Mouse (Mus musculus) embryonic facial prominence, embryonic 10.5 days (tissue): ENCODE measurements at regions not wholly inside any gene's neighbourhood (a gene's known extent, or its start where the extent isn't known, plus 50 kb on each side); places are given as distances from the start of the nearest gene placed in this dataset.

ENCODE experiments used
- DNase-seq: peaks from one replicate; pipeline ENCODE4 v3.0.0-alpha.2; 2017; ENCODE audit warnings: low spot score
- H3K27ac ChIP-seq: fragments of 300-500 bp; sonication (generic); replicated peaks from 2 replicates; pipeline ENCODE4 v1.5.1; 2016; ENCODE audit warnings: mild to moderate bottlenecking
- H3K27me3 ChIP-seq: fragments of 300-500 bp; sonication (generic); replicated peaks from 2 replicates; pipeline ENCODE4 v1.6.1; 2016; ENCODE audit warnings: low read depth, mild to moderate bottlenecking; ENCODE audit not compliant: poor library complexity, severe bottlenecking
- H3K36me3 ChIP-seq: fragments of 300-500 bp; sonication (generic); replicated peaks from 2 replicates; pipeline ENCODE4 v1.6.1; 2016; ENCODE audit warnings: mild to moderate bottlenecking, moderate library complexity
- H3K4me1 ChIP-seq: fragments of 300-500 bp; sonication (generic); 2 replicates; pipeline ENCODE4 v1.6.1; 2016
- H3K4me3 ChIP-seq: fragments of 300-500 bp; sonication (generic); 2 replicates; pipeline ENCODE4 v1.5.1; 2016; ENCODE audit warnings: mild to moderate bottlenecking, moderate library complexity
- H3K9me3 ChIP-seq: fragments of 300-500 bp; sonication (generic); 2 replicates; pipeline ENCODE4 v1.6.1; 2016; ENCODE audit warnings: mild to moderate bottlenecking
- WGBS: fragments of 180-500 bp; shearing (Covaris S2); methylation state at CpG from one replicate; pipeline ENCODE4 v1.1.7; 2016; 5-methylcytosine and 5-hydroxymethylcytosine counted together

GRCm38 (mm10) chr8:26672486-26673395 lies 304.4 kb upstream of the Zfp703 start:
- no peaks in the 10 kb centered on the region for H3K9me3 ChIP-seq
- WGBS, result 16% methylated on average over 9 of the region's 9 CpGs
- peak overlapping the region; percentile 8; the same call in 1 of the 2 replicates for H3K4me3 ChIP-seq
- peak overlapping the region; percentile 71 for H3K27ac ChIP-seq
- DNase-seq, result peak; percentile 84
- peaks cover 53% of the 10 kb centered on the region for H3K4me1 ChIP-seq
- no peaks in the 10 kb centered on the region for H3K27me3 ChIP-seq
- H3K36me3 ChIP-seq, result no peaks in the 10 kb centered on the region

GRCm38 (mm10) chr8:26677584-26678138 lies 299.5 kb upstream of the Zfp703 start:
- H3K9me3 ChIP-seq, result no peaks in the 10 kb centered on the region
- peak overlapping the region; percentile 31; the same call in 1 of the 2 replicates for H3K27ac ChIP-seq
- H3K4me1 ChIP-seq, result peaks cover 57% of the 10 kb centered on the region
- H3K36me3 ChIP-seq, result no peaks in the 10 kb centered on the region
- H3K27me3 ChIP-seq, result peaks cover 9% of the 10 kb centered on the region; the same call in 1 of the 2 replicates
- peak; percentile 47 for DNase-seq
- H3K4me3 ChIP-seq, result peak overlapping the region; percentile 14; the same call in 1 of the 2 replicates
- WGBS, result 55% methylated on average over 18 of the region's 18 CpGs

GRCm38 (mm10) chr8:26680891-26681381 lies 296.2 kb upstream of the Zfp703 start:
- peaks cover 33% of the 10 kb centered on the region for H3K4me1 ChIP-seq
- 75% methylated on average over 11 of the region's 11 CpGs for WGBS
- H3K36me3 ChIP-seq, result no peaks in the 10 kb centered on the region
- DNase-seq, result no peak
- peaks cover 9% of the 10 kb centered on the region; the same call in 1 of the 2 replicates for H3K27me3 ChIP-seq
- no peaks in the 10 kb centered on the region for H3K9me3 ChIP-seq
- no peak overlapping the region for H3K4me3 ChIP-seq
- H3K27ac ChIP-seq, result 0 out of 2 replicates have a peak overlapping the region, but pooled peaks have one; percentile 7

- H3K4me1 ChIP-seq, result peaks cover 29% of the 10 kb centered on the region
- H3K4me3 ChIP-seq, result no peak overlapping the region
- no peaks in the 10 kb centered on the region for H3K36me3 ChIP-seq
- H3K27me3 ChIP-seq, result no peaks in the 10 kb centered on the region
- H3K9me3 ChIP-seq, result no peaks in the 10 kb centered on the region
- no peak overlapping the region for H3K27ac ChIP-seq
- DNase-seq, result peak; percentile 44
Measured at GRCm38 (mm10) chr8:26687146-26687545, 290.0 kb upstream of the Zfp703 start.

- no peaks in the 10 kb centered on the region for H3K36me3 ChIP-seq
- no peak overlapping the region for H3K27ac ChIP-seq
- H3K9me3 ChIP-seq, result no peaks in the 10 kb centered on the region
- DNase-seq, result no peak
- peaks cover 29% of the 10 kb centered on the region for H3K4me1 ChIP-seq
- no peak overlapping the region for H3K4me3 ChIP-seq
- H3K27me3 ChIP-seq, result no peaks in the 10 kb centered on the region
- 77% methylated on average over 4 of the region's 4 CpGs for WGBS
Measured at GRCm38 (mm10) chr8:26688035-26688434, 289.1 kb upstream of the Zfp703 start.

- H3K27ac ChIP-seq, result no peak overlapping the region
- H3K4me1 ChIP-seq, result peaks cover 29% of the 10 kb centered on the region
- WGBS, result 88% methylated on average over 5 of the region's 5 CpGs
- H3K36me3 ChIP-seq, result no peaks in the 10 kb centered on the region
- H3K4me3 ChIP-seq, result no peak overlapping the region
- H3K9me3 ChIP-seq, result no peaks in the 10 kb centered on the region
- H3K27me3 ChIP-seq, result no peaks in the 10 kb centered on the region; the same call in 1 of the 2 replicates
- DNase-seq, result no peak
Measured at GRCm38 (mm10) chr8:26688745-26689478, 288.2 kb upstream of the Zfp703 start.

GRCm38 (mm10) chr8:26689479-26690177 lies 287.5 kb upstream of the Zfp703 start:
- H3K9me3 ChIP-seq, result no peaks in the 10 kb centered on the region
- no peaks in the 10 kb centered on the region; the same call in 1 of the 2 replicates for H3K27me3 ChIP-seq
- no peak overlapping the region for H3K27ac ChIP-seq
- no peaks in the 10 kb centered on the region for H3K36me3 ChIP-seq
- no peak for DNase-seq
- peaks cover 29% of the 10 kb centered on the region for H3K4me1 ChIP-seq
- H3K4me3 ChIP-seq, result no peak overlapping the region
- WGBS, result 67% methylated on average over 10 of the region's 10 CpGs

- no peaks in the 10 kb centered on the region; the same call in 1 of the 2 replicates for H3K27me3 ChIP-seq
- peaks cover 29% of the 10 kb centered on the region for H3K4me1 ChIP-seq
- DNase-seq, result no peak
- no peaks in the 10 kb centered on the region for H3K9me3 ChIP-seq
- no peak overlapping the region for H3K27ac ChIP-seq
- H3K36me3 ChIP-seq, result no peaks in the 10 kb centered on the region
- 78% methylated on average over 6 of the region's 6 CpGs for WGBS
- no peak overlapping the region for H3K4me3 ChIP-seq
Measured at GRCm38 (mm10) chr8:26690178-26690735, 286.9 kb upstream of the Zfp703 start.

- Histone ChIP-seq H3K27ac (no peak overlapping the region), H3K4me3 (no peak overlapping the region), H3K27me3 (no peaks in the 10 kb centered on the region; the same call in 1 of the 2 replicates), H3K4me1 (peaks cover 3% of the 10 kb centered on the region; the same call in 1 of the 2 replicates), H3K9me3 (no peaks in the 10 kb centered on the region), H3K36me3 (no peaks in the 10 kb centered on the region)
- WGBS, result 92% methylated on average over 1 of the region's 4 CpGs
- no peak for DNase-seq
Measured at GRCm38 (mm10) chr8:26697579-26698084, 279.5 kb upstream of the Zfp703 start.

GRCm38 (mm10) chr8:26698580-26698979 lies 278.5 kb upstream of the Zfp703 start:
- no peaks in the 10 kb centered on the region for H3K9me3 ChIP-seq
- 69% methylated on average over 7 of the region's 7 CpGs for WGBS

GRCm38 (mm10) chr8:26706048-26706767 lies 270.9 kb upstream of the Zfp703 start:
- WGBS, result 68% methylated on average over 9 of the region's 9 CpGs
- no peak overlapping the region for H3K27ac ChIP-seq
- no peaks in the 10 kb centered on the region for H3K9me3 ChIP-seq
- H3K4me3 ChIP-seq, result no peak overlapping the region
- H3K27me3 ChIP-seq, result 0 out of 2 replicates have a peak, but pooled peaks cover 3% of the 10 kb centered on the region
- H3K4me1 ChIP-seq, result peaks cover 28% of the 10 kb centered on the region
- no peaks in the 10 kb centered on the region for H3K36me3 ChIP-seq
- peak; percentile 17 for DNase-seq

More at GRCm38 (mm10) chr8:26698580-26698979, 278.5 kb upstream of the Zfp703 start:
- no peak for DNase-seq
- Histone ChIP-seq H3K27me3 (peaks cover 3% of the 10 kb centered on the region; the same call in 1 of the 2 replicates), H3K27ac (no peak overlapping the region), H3K36me3 (no peaks in the 10 kb centered on the region), H3K4me3 (no peak overlapping the region), H3K4me1 (peaks cover 3% of the 10 kb centered on the region; the same call in 1 of the 2 replicates)
